20 mouse cellular contexts compared by ENCODE assay signal in genomic region chr2:102362896-102363530, GRCm38 (mm10). TPM values are rescaled to one million over a fixed set of nuclear protein-coding genes. Genes with fewer than 3 reads are reported as not detected.
DNase-seq lines count a peak whose midpoint lies in the region; ATAC-seq and TF ChIP-seq lines count a peak whose summit lies in the region.
"Had no signal": no experiment of that assay in that cellular context is flagged by ENCODE, and none has a peak within 500 bp of the region (broad histone marks: within the 10 kb centered on the region; RNA-seq: fewer than 3 reads in every experiment).

No protein-coding gene starts in this region.

- no peaks in the 10 kb centered on the region for H3K9me3 ChIP-seq in lung, embryonic 14.5 days (ENCODE audit: low read depth, low read length)
- no peaks in the 10 kb centered on the region for H3K9me3 ChIP-seq in MEL (replicated peaks; ENCODE audit: insufficient read depth, low read length)
- H3K9me3 ChIP-seq in liver, embryonic 16.5 days (replicated peaks; ENCODE audit: control insufficient read depth, low read length): no peaks in the 10 kb centered on the region
- no peaks in the 10 kb centered on the region for H3K9me3 ChIP-seq in forebrain, embryonic 13.5 days (replicated peaks)
- H3K9me3 ChIP-seq in neural tube, embryonic 15.5 days (replicated peaks): no peaks in the 10 kb centered on the region
- H3K9me3 ChIP-seq: embryonic facial prominence, embryonic 12.5 days; G1E; heart, embryonic 12.5 days; hindbrain, embryonic 15.5 days; intestine, embryonic 15.5 days; limb, embryonic 12.5 days had no signal

- H3K27me3 ChIP-seq in lung, embryonic 14.5 days (ENCODE audit: insufficient read depth, low read length): no peaks in the 10 kb centered on the region
- H3K27me3 ChIP-seq in MEL (ENCODE audit: control insufficient read depth in 1 of 2, insufficient read depth in 2 of 2, low read length in 2 of 2): no peaks in the 10 kb centered on the region
- H3K27me3 ChIP-seq in liver, embryonic 16.5 days (ENCODE audit: control insufficient read depth, insufficient read depth, low read depth, low read length): no peaks in the 10 kb centered on the region
- no peaks in the 10 kb centered on the region for H3K27me3 ChIP-seq in forebrain, embryonic 13.5 days
- no peaks in the 10 kb centered on the region for H3K27me3 ChIP-seq in neural tube, embryonic 15.5 days (replicated peaks)
- H3K27me3 ChIP-seq: embryonic facial prominence, embryonic 12.5 days; heart, embryonic 12.5 days; hindbrain, embryonic 15.5 days; intestine, embryonic 15.5 days; limb, embryonic 12.5 days had no signal

- 84% methylated on average over 1 of the region's 1 CpGs for WGBS in lung, embryonic 14.5 days
- WGBS in liver, embryonic 16.5 days (ENCODE audit: insufficient replicate concordance): 18% methylated on average over 1 of the region's 1 CpGs
- WGBS in forebrain, embryonic 13.5 days: 92% methylated on average over 1 of the region's 1 CpGs
- 88% methylated on average over 1 of the region's 1 CpGs for WGBS in neural tube, embryonic 15.5 days

- H3K36me3 ChIP-seq in lung, embryonic 14.5 days (ENCODE audit: insufficient read depth): no peaks in the 10 kb centered on the region
- H3K36me3 ChIP-seq in MEL (ENCODE audit: control insufficient read depth in 1 of 2, insufficient read depth in 2 of 2, low read length in 2 of 2): peaks cover 3 to 55% of the 10 kb centered on the region in 2 experiments
- no peaks in the 10 kb centered on the region for H3K36me3 ChIP-seq in liver, embryonic 16.5 days (ENCODE audit: control insufficient read depth, insufficient read depth)
- H3K36me3 ChIP-seq in forebrain, embryonic 13.5 days (ENCODE audit: poor library complexity, severe bottlenecking): no peaks in the 10 kb centered on the region
- no peaks in the 10 kb centered on the region for H3K36me3 ChIP-seq in neural tube, embryonic 15.5 days
- H3K36me3 ChIP-seq: embryonic facial prominence, embryonic 12.5 days; heart, embryonic 12.5 days; hindbrain, embryonic 15.5 days; intestine, embryonic 15.5 days; limb, embryonic 12.5 days had no signal

- H3K9ac ChIP-seq in lung, embryonic 14.5 days: no peak overlapping the region
- no peak overlapping the region for H3K9ac ChIP-seq in MEL (ENCODE audit: control insufficient read depth, low read depth, low read length, poor library complexity, severe bottlenecking)
- no peak overlapping the region for H3K9ac ChIP-seq in liver, embryonic 16.5 days (ENCODE audit: low read depth, low read length)
- no peak overlapping the region for H3K9ac ChIP-seq in forebrain, embryonic 13.5 days
- no peak overlapping the region for H3K9ac ChIP-seq in neural tube, embryonic 15.5 days (replicated peaks)
- H3K9ac ChIP-seq: embryonic facial prominence, embryonic 12.5 days; heart, embryonic 12.5 days; hindbrain, embryonic 15.5 days; intestine, embryonic 15.5 days; limb, embryonic 12.5 days had no signal

- no peak for TF ChIP-seq POLR2A in MEL (IDR thresholded peaks at IDR 0.05; ENCODE audit: control insufficient read depth in 1 of 2, insufficient read depth in 1 of 2, low read depth in 1 of 2, low read length in 2 of 2, poor library complexity in 1 of 2)

- no peak overlapping the region for H3K4me3 ChIP-seq in lung, embryonic 14.5 days (ENCODE audit: low read depth, low read length)
- H3K4me3 ChIP-seq in MEL (ENCODE audit: control insufficient read depth in 1 of 2, insufficient read depth in 1 of 2, low read depth in 2 of 2, low read length in 2 of 2): no peak overlapping the region
- no peak overlapping the region for H3K4me3 ChIP-seq in liver, embryonic 16.5 days (ENCODE audit: low read depth, low read length)
- H3K4me3 ChIP-seq in forebrain, embryonic 13.5 days: no peak overlapping the region
- H3K4me3 ChIP-seq in neural tube, embryonic 15.5 days (replicated peaks): no peak overlapping the region
- H3K4me3 ChIP-seq: embryonic facial prominence, embryonic 12.5 days; erythroblast, embryonic 14.5 days; heart, embryonic 12.5 days; hindbrain, embryonic 15.5 days; intestine, embryonic 15.5 days; limb, embryonic 12.5 days had no signal

- TF ChIP-seq CTCF in lung, embryonic 14.5 days (IDR thresholded peaks at IDR 0.05; ENCODE audit: low read depth): no peak
- no peak for TF ChIP-seq CTCF in MEL (IDR thresholded peaks at IDR 0.05 in 2 of 3, conservative IDR thresholded peaks at IDR 0.05 in 1 of 3; ENCODE audit: control insufficient read depth in 1 of 3, insufficient read depth in 1 of 3, low read depth in 2 of 3, low read length in 3 of 3, poor library complexity in 1 of 3, severe bottlenecking in 1 of 3)

- no peaks in the 10 kb centered on the region for H3K4me1 ChIP-seq in lung, embryonic 14.5 days (ENCODE audit: insufficient read depth)
- H3K4me1 ChIP-seq in MEL (ENCODE audit: control insufficient read depth in 1 of 2, insufficient read depth in 2 of 2, low read length in 2 of 2): peaks cover 31 to 47% of the 10 kb centered on the region in 2 experiments
- peaks cover 39% of the 10 kb centered on the region for H3K4me1 ChIP-seq in liver, embryonic 16.5 days (ENCODE audit: control insufficient read depth, low read depth, low read length)
- peaks cover 26% of the 10 kb centered on the region for H3K4me1 ChIP-seq in forebrain, embryonic 13.5 days
- peaks cover 5% of the 10 kb centered on the region; the same call in 1 of the 2 replicates for H3K4me1 ChIP-seq in neural tube, embryonic 15.5 days
- H3K4me1 ChIP-seq: embryonic facial prominence, embryonic 12.5 days; hindbrain, embryonic 15.5 days; intestine, embryonic 15.5 days; limb, embryonic 12.5 days had no signal

- H3K27ac ChIP-seq in lung, embryonic 14.5 days (ENCODE audit: low read depth): peak overlapping the region; percentile 36
- H3K27ac ChIP-seq in MEL (ENCODE audit: control insufficient read depth, low read depth, low read length): no peak overlapping the region
- H3K27ac ChIP-seq in liver, embryonic 16.5 days (ENCODE audit: low read length): peak overlapping the region; percentile 84; the same call in 1 of the 2 replicates
- H3K27ac ChIP-seq in forebrain, embryonic 13.5 days: no peak overlapping the region
- no peak overlapping the region for H3K27ac ChIP-seq in neural tube, embryonic 15.5 days (replicated peaks)
- H3K27ac ChIP-seq: embryonic facial prominence, embryonic 12.5 days; hindbrain, embryonic 15.5 days; intestine, embryonic 15.5 days; limb, embryonic 12.5 days had no signal

- peaks cover 19% of the 10 kb centered on the region for H3K79me2 ChIP-seq in MEL (ENCODE audit: control insufficient read depth, insufficient read depth, low read length, poor library complexity)

- 0 out of 2 replicates have a peak, but pooled peaks have one; percentile 13 for ATAC-seq in frontal cortex, adult (ENCODE audit: low TSS enrichment)
- ATAC-seq in lung, embryonic 14.5 days (ENCODE audit: insufficient read depth): no peak
- ATAC-seq in liver, embryonic 16.5 days (ENCODE audit: low read depth): no peak
- ATAC-seq in forebrain, embryonic 13.5 days: no peak
- ATAC-seq in neural tube, embryonic 15.5 days (ENCODE audit: low FRiP score): no peak
- ATAC-seq: forebrain, embryonic 14.5 days; intestine, embryonic 15.5 days had no signal

- no peak for DNase-seq in frontal cortex, postnatal 14 days (ENCODE audit: low spot score in 2 of 2)
- no peak for DNase-seq in lung, embryonic 14.5 days
- no peak for DNase-seq in lung, postnatal 14 days
- peak; percentile 59 for DNase-seq in MEL (ENCODE audit: low read depth, low spot score)
- DNase-seq: cerebellum, adult 9-10 months; heart, postnatal 14 days; kidney, postnatal 36 days; thymus, postnatal 25 days had no signal

- H3K4me2 ChIP-seq in lung, embryonic 14.5 days: no peak overlapping the region
- H3K4me2 ChIP-seq in liver, embryonic 16.5 days (ENCODE audit: low read depth, low read length): no peak overlapping the region
- no peak overlapping the region for H3K4me2 ChIP-seq in forebrain, embryonic 13.5 days
- no peak overlapping the region for H3K4me2 ChIP-seq in neural tube, embryonic 15.5 days
- H3K4me2 ChIP-seq: embryonic facial prominence, embryonic 12.5 days; heart, embryonic 12.5 days; hindbrain, embryonic 15.5 days; intestine, embryonic 15.5 days; limb, embryonic 12.5 days had no signal

- no peak for TF ChIP-seq RAD21 in MEL (IDR thresholded peaks at IDR 0.05; ENCODE audit: low read depth, low read length)

- TF ChIP-seq EP300 in MEL (IDR thresholded peaks at IDR 0.05; ENCODE audit: low read depth in 1 of 2, low read length in 2 of 2): peak; percentile 31 to 41; a peak in 3 of 4 replicates

TF ChIP-seq in MEL, 35 proteins besides CTCF, POLR2A, EP300 and RAD21:
- TF ChIP-seq POLR2AphosphoS5 (IDR thresholded peaks at IDR 0.05; ENCODE audit: borderline replicate concordance, low read depth, low read length) (no peak), RCOR1 (IDR thresholded peaks at IDR 0.05; ENCODE audit: low read depth, low read length) (0 out of 2 replicates have a peak, but pooled peaks have one; percentile 39), MXI1 (IDR thresholded peaks at IDR 0.05; ENCODE audit: low read depth, low read length) (peak; percentile 36; the same call in 1 of the 2 replicates), ZKSCAN1 (IDR thresholded peaks at IDR 0.05; ENCODE audit: low read depth, low read length) (no peak), MAZ (IDR thresholded peaks at IDR 0.05; ENCODE audit: low read depth, low read length) (no peak), ETS1 (IDR thresholded peaks at IDR 0.05; ENCODE audit: low read depth, low read length) (peak; percentile 30; the same call in 1 of the 2 replicates), NELFE (IDR thresholded peaks at IDR 0.05; ENCODE audit: low read depth, low read length) (no peak), SIN3A (IDR thresholded peaks at IDR 0.05; ENCODE audit: low read length) (no peak)
TF ChIP-seq in MEL: peak in this region for 3.

RNA-seq across cellular contexts. Expression of gene Trim44, which starts 44.6 kb away (rescaled TPM):
- 37.6 and 39.3 TPM in 2 replicates for polyA plus RNA-seq in lung, embryonic 14.5 days (2014; fragmentation: Nextera tagmentation; extraction: Ambion mirVana)
- 19.2 and 21.7 TPM in 2 replicates for total RNA-seq in MEL (2012; rRNA removed)
- 10 to 100 TPM; 49.1 to 55.3 TPM for polyA plus RNA-seq in MEL (2012; ENCODE audit: insufficient read depth in 1 of 2, insufficient read length in 2 of 2, low read depth in 1 of 2, low replicate concordance in 2 of 2, missing spikeins in 1 of 2)
- 3.4 and 4.0 TPM in 2 replicates for polyA plus RNA-seq in liver, embryonic 16.5 days (2015; fragmentation: Nextera tagmentation; extraction: Ambion mirVana)
- polyA plus RNA-seq in forebrain, embryonic 13.5 days (2015; fragmentation: Nextera tagmentation; extraction: Ambion mirVana): 32.5 and 36.5 TPM in 2 replicates
- polyA plus RNA-seq in neural tube, embryonic 15.5 days (2015; fragmentation: Nextera tagmentation; extraction: Ambion mirVana): 51.2 and 56.2 TPM in 2 replicates

Comparison
In these comparisons a context has a peak if more than half of its experiments do, and no peak if none do; other contexts are left out.
1. H3K27ac ChIP-seq: peak in lung, embryonic 14.5 days (single experiment) and liver, embryonic 16.5 days (single experiment); none in MEL (single experiment), forebrain, embryonic 13.5 days (single experiment) and neural tube, embryonic 15.5 days (single experiment).